Mouse (Mus musculus) thymus, postnatal 36 days (tissue): ENCODE results near the gene Tpi1.
"Not testable (repeated sequence)": the region's sequence is repeated elsewhere in the genome, so short reads cannot be mapped to it uniquely, and the experiment has no call there.

ENCODE experiments used
- DNase-seq, 2 experiments: peaks; one replicate each; pipeline ENCODE4 v3.0.0; 2022; ENCODE audit warnings: mixed read lengths in 2 of 2

The Tpi1 gene

GRCm38 (mm10) chr6:124831199-124831598 lies 17.1 kb upstream of the Tpi1 start:
- DNase-seq, result not testable (repeated sequence)

DNA sequence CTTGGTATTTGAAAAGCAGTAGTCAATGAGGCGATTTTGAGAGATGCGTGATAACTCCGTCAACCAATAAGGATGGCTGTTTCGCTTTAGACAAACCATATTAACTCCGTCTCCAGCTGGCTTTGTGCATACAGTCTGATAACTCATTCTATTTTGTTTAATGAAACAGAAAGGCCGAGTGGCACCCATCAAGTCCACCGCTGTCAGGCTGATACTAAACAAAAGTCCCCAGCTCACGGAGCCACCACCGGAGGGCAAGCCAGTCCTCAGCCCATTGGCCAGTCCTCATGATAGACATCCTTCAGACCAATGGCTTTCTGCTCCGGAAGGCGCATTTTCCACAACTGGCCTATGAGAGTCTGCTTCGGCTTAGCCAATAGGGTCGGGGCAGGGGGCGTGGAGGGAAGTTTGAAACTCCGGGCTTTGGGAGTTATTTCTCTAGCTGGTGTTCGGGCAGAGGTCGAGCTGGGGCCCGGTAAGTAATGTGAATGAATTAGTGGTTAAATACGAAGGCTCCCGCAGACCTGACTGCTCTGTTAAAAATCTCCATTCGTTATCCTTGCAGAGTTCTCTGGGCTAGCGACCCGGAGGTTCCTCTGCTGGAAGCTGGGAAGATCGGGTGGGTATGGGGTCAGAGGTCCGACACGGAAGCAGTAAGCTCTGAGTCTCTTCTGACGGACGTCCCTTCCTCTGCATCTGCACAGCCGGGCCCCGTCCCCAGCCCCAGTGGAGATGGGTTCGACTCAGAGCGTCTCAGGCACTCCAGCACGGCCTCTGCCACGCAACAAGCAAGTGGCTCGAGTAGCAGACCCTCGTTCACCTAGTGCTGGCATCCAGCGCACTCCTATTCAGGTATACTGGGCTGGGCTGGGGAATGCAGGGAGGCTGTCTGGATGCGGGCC lies 16.0 kb upstream of the Tpi1 start:
- DNase-seq, result peak; percentile 87 to 93

DNA sequence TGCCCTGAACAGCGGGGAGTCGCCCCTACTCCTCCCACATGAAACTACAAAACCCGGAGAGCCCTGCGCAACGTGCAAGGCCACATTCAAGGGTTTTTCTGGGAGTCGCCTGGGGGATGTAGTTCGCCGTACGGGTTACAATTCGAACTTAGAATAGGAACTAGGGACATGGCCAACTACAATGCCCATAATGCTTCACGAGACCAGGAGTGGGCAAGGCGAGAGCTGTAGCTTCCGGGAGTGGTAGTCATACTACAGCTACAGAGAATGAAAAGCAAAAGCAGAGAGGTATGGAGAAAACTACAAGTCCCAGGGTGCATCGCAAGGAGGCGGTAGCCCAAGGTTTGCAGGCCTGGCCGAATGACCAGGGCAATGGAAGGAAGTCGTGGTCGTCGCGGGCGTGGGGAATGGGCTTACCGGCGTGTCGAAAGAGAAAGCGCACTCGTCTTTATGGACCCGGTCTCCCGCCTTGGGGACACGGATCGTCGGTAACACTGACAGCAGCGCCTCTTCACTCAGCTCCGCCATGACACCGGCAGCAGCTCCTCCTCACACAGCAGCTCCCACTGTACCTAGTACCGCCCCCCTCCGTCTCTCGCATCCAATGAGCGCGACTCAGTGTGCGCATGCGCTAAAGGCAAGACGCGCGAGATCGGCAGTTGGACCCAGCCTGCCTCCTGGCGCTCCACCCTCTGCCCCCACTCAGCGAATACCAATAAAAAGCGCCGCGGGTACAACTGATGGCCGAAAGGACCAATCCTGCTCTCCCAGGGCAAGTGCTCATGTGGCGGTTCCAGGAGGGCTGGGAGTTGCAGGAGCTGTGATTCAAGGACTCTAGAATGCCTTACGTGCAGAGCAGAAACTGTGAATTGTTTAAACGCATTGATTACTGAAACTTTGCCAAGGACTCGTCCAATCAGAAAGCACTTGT lies 15.0 kb upstream of the Tpi1 start, which contains the start of the genes Usp5 and Cdca3:
Usp5 (minus strand) TSS at position 617 of the 931 bp plus-strand sequence.
Cdca3 (plus strand) TSS at position 680 of the 931 bp plus-strand sequence.
- DNase-seq, result peak; percentile 97 to 99

- DNase-seq, result peak; percentile 21 to 60
These were observed 14.1 kb upstream of the Tpi1 start for GRCm38 (mm10) chr6:124828101-124828592.

GRCm38 (mm10) chr6:124822049-124822448 lies 8.0 kb upstream of the Tpi1 start:
- no peak for DNase-seq

DNA sequence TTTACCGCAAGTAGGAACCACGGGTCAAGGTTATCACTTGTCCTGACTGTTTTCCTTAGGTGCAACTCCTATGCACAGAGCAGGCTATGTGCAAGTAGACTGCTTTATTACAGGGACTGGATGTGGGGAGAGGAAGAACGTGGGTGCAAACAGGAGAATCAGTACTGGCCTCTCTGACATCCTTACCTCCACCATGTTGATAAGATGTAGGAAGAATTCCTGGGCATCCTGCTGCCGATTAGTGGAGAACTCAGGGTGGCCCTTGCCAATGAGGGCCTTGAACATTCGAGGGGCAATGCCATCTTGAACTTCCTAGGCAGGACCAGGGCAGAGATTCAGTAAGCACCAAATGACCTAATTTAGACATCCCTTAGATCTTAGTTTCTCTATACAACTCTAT lies 6.8 kb upstream of the Tpi1 start:
- DNase-seq, result no peak

- DNase-seq, result no peak
These were observed 3.9 kb upstream of the Tpi1 start for GRCm38 (mm10) chr6:124817971-124818370.

- DNase-seq, result no peak
These were observed 3.5 kb upstream of the Tpi1 start for GRCm38 (mm10) chr6:124817563-124817962.

DNA sequence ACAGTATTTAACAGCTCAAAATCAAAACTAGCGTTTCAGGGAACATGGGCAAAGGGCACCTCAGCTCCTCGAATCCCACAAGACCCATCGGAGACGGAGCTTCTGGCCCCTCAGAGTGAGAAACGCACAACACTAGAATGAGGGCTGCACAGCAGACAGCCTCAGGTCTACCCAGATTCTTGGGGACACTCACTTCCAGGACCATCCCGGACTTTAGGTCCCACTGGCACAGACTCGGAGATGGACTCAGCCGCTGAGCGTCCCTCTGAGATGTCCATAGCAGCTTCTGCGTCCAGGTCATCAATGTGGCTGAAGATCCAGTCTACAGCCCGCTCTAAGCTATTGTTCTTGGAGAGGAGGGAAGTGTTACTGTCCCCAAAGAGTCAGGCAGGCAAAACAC lies 3.0 kb upstream of the Tpi1 start:
- DNase-seq, result no peak

GRCm38 (mm10) chr6:124816611-124817010 lies 2.5 kb upstream of the Tpi1 start:
- no peak for DNase-seq

GRCm38 (mm10) chr6:124814858-124815774 lies 1.0 kb upstream of the Tpi1 start:
- DNase-seq, result no peak

- no peak for DNase-seq
These were observed 352 bp upstream of the Tpi1 start for GRCm38 (mm10) chr6:124814448-124814847.

- peak; percentile 67 to 78 for DNase-seq
These were observed 600 bp downstream of the Tpi1 start for GRCm38 (mm10) chr6:124813496-124813895.

- DNase-seq, result no peak
These were observed 1.2 kb downstream of the Tpi1 start for GRCm38 (mm10) chr6:124812848-124813247.

DNA sequence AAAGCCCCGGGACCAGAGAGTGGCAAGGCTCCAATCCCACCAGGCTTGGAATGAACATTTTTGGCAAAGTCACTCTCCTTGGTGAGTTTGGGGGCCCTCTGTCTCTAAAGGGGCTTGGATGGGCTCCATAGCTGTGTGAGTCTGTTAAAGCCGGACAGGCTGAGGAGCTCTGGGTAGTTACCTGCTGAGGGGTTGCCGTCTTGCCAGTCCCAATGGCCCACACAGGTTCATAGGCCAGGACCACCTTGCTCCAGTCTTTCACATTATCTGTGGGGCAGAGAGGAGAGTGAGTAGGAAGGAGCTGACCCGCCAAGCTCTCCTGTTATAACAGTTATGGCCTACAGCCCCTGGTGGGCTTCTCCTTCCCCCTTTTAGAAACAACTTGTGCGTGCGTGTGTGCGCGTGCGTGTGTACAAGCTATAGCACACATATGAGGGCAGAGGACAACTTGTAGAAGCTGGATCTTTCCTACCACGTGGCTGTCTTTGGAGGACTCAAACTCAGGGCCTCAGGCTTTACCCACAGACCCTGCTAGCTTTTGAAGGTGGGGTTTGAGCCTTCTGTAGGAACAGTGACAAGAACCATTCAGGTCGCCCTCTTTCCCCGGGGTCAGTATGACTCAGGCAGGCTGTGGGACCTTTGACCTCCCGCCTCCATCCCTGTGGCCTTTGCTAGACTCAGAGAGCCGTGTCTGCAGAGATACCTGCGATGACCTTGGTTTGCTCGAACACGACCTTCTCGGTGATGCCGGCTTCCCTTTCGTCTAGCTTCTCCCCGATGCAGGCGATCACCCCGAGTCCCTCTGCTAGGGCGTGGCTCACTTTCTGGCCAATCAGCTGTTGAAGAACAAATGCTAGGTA lies 2.2 kb downstream of the Tpi1 start:
- DNase-seq, result no peak

- DNase-seq, result no peak
These were observed 2.8 kb downstream of the Tpi1 start for GRCm38 (mm10) chr6:124811403-124811665.

DNA sequence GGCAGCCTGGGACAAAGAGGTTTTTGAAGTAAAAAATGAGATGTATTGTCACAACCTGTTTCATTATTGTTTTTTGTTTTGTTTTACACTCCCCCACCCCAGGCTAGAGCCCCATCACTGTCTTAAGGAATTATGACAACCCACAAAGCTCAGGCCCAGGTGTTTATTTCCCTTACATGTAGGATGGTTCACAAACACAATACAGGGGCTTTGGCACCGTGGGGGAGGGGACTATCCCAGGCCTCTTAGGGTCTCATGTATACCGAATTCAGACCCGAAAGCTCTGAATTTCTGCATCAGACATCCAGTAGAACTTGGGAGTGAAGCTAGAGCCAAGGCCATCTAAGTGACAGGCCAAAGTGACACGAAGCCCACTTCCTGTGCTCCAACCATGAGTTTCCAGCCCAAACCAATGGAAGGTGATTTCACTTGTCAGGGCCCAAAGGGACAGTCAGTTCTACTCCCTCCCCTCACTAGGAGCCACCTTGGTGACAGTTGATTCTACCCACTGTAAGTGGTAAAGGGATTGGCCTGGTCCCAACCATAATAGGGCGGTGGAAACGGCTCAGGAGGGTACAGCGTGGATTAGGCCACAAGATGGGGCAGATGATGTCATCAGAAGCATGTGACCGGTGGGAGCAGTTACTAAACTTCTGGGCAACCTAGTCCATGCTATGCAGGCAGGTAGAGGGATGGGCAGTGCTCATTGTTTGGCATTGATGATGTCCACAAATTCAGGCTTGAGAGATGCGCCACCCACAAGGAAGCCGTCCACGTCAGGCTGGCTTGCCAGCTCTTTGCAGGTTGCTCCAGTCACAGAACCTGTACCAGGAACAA lies 3.3 kb downstream of the Tpi1 start:
- DNase-seq, result not testable (repeated sequence)

DNA sequence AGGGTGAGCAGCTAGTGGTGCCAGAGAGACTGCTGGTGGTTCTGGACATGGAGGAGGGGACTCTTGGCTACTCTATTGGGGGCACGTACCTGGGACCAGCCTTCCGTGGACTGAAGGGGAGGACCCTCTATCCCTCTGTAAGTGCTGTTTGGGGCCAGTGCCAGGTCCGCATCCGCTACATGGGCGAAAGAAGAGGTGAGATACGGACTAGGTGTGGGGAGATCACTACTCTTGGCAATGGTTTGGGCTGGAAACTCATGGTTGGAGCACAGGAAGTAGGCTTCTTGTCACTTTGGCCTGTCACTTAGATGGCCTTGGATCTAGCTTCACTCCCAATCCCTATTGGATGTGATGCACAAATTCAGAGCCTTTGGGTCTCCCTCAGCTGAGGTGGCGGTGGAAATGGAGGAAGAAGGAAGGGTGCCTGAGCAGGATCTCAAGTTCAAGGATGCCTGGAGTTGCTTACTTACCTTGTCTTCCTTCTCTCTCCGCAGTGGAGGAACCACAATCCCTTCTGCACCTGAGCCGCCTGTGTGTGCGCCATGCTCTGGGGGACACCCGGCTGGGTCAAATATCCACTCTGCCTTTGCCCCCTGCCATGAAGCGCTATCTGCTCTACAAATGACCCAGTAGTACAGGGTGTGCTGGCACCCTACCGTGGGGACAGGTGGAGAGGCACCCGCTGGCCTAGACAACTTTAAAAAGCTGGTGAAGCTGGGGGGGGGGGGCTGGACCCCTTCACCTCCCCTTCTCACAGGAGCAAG lies 4.1 kb downstream of the Tpi1 start:
- DNase-seq, result no peak

- peak; percentile 76 for DNase-seq
These were observed 4.9 kb downstream of the Tpi1 start for GRCm38 (mm10) chr6:124809052-124809774.
